Mouse (Mus musculus): ENCODE results near the gene Enc1. TPM values are rescaled to one million over a fixed set of nuclear protein-coding genes. Genes with fewer than 3 reads are reported as not detected.

Gene Enc1
- polyA plus RNA-seq, 1 experiment: 0.01 TPM

- no peak overlapping the region for H3K4me3 ChIP-seq (replicated peaks)
- H3K4me1 ChIP-seq (ENCODE audit: control insufficient read depth): no peaks in the 10 kb centered on the region
- no peaks in the 10 kb centered on the region for H3K36me3 ChIP-seq (ENCODE audit: control insufficient read depth)
- no peaks in the 10 kb centered on the region for H3K27me3 ChIP-seq (ENCODE audit: control insufficient read depth)
- TF ChIP-seq GATA1 (IDR thresholded peaks at IDR 0.05; ENCODE audit: low read length): no peak
- TF ChIP-seq TAL1 (IDR thresholded peaks at IDR 0.05; ENCODE audit: low read length): no peak
- 0 out of 2 replicates have a peak, but pooled peaks cover 4% of the 10 kb centered on the region for H3K9me3 ChIP-seq (ENCODE audit: control insufficient read depth, low read length)
Measured at GRCm38 (mm10) chr13:97270723-97271122, 29.8 kb downstream of the Enc1 start.

- Histone ChIP-seq H3K4me3 (replicated peaks) (no peak overlapping the region), H3K4me1 (ENCODE audit: control insufficient read depth) (no peaks in the 10 kb centered on the region), H3K9me3 (ENCODE audit: control insufficient read depth, low read length) (0 out of 2 replicates have a peak, but pooled peaks cover 3% of the 10 kb centered on the region), H3K27me3 (ENCODE audit: control insufficient read depth) (no peaks in the 10 kb centered on the region), H3K36me3 (ENCODE audit: control insufficient read depth) (no peaks in the 10 kb centered on the region)
- TF ChIP-seq TAL1 (IDR thresholded peaks at IDR 0.05; ENCODE audit: low read length) (no peak), GATA1 (IDR thresholded peaks at IDR 0.05; ENCODE audit: low read length) (no peak)
Measured at GRCm38 (mm10) chr13:97271641-97272040, 30.7 kb downstream of the Enc1 start.

- H3K9me3 ChIP-seq (ENCODE audit: control insufficient read depth, low read length): no peaks in the 10 kb centered on the region
- no peak for TF ChIP-seq GATA1 (IDR thresholded peaks at IDR 0.05; ENCODE audit: low read length)
Measured at GRCm38 (mm10) chr13:97274757-97275156, 33.9 kb downstream of the Enc1 start.

GRCm38 (mm10) chr13:97275482-97275881 lies 34.6 kb downstream of the Enc1 start:
- H3K4me3 ChIP-seq (replicated peaks): no peak overlapping the region
- H3K27me3 ChIP-seq (ENCODE audit: control insufficient read depth): no peaks in the 10 kb centered on the region
- no peaks in the 10 kb centered on the region for H3K4me1 ChIP-seq (ENCODE audit: control insufficient read depth)
- H3K36me3 ChIP-seq (ENCODE audit: control insufficient read depth): no peaks in the 10 kb centered on the region
- H3K9me3 ChIP-seq (ENCODE audit: control insufficient read depth, low read length): no peaks in the 10 kb centered on the region
- TF ChIP-seq GATA1 (IDR thresholded peaks at IDR 0.05; ENCODE audit: low read length) (no peak), TAL1 (IDR thresholded peaks at IDR 0.05; ENCODE audit: low read length) (no peak)

More at GRCm38 (mm10) chr13:97274757-97275156, 33.9 kb downstream of the Enc1 start:
- Histone ChIP-seq H3K36me3 (ENCODE audit: control insufficient read depth) (no peaks in the 10 kb centered on the region), H3K27me3 (ENCODE audit: control insufficient read depth) (no peaks in the 10 kb centered on the region), H3K4me1 (ENCODE audit: control insufficient read depth) (no peaks in the 10 kb centered on the region), H3K4me3 (replicated peaks) (no peak overlapping the region)

GRCm38 (mm10) chr13:97282051-97282910 lies 41.4 kb downstream of the Enc1 start:
- no peaks in the 10 kb centered on the region for H3K9me3 ChIP-seq (ENCODE audit: control insufficient read depth, low read length)
- H3K4me3 ChIP-seq (replicated peaks): no peak overlapping the region
- TF ChIP-seq TAL1 (IDR thresholded peaks at IDR 0.05; ENCODE audit: low read length) (no peak), GATA1 (IDR thresholded peaks at IDR 0.05; ENCODE audit: low read length) (no peak)
- H3K36me3 ChIP-seq (ENCODE audit: control insufficient read depth): no peaks in the 10 kb centered on the region
- peaks cover 15% of the 10 kb centered on the region for H3K27me3 ChIP-seq (ENCODE audit: control insufficient read depth)
- no peaks in the 10 kb centered on the region for H3K4me1 ChIP-seq (ENCODE audit: control insufficient read depth)

GRCm38 (mm10) chr13:97282911-97283281 lies 42.0 kb downstream of the Enc1 start:
- Histone ChIP-seq H3K27me3 (ENCODE audit: control insufficient read depth) (peaks cover 15% of the 10 kb centered on the region), H3K36me3 (ENCODE audit: control insufficient read depth) (no peaks in the 10 kb centered on the region), H3K9me3 (ENCODE audit: control insufficient read depth, low read length) (no peaks in the 10 kb centered on the region), H3K4me3 (replicated peaks) (no peak overlapping the region), H3K4me1 (ENCODE audit: control insufficient read depth) (no peaks in the 10 kb centered on the region)
- TF ChIP-seq TAL1 (IDR thresholded peaks at IDR 0.05; ENCODE audit: low read length) (no peak), GATA1 (IDR thresholded peaks at IDR 0.05; ENCODE audit: low read length) (no peak)

- Histone ChIP-seq H3K4me3 (replicated peaks) (no peak overlapping the region), H3K9me3 (ENCODE audit: control insufficient read depth, low read length) (no peaks in the 10 kb centered on the region)
Measured at GRCm38 (mm10) chr13:97287046-97287445, 46.1 kb downstream of the Enc1 start.

GRCm38 (mm10) chr13:97290747-97291146 lies 49.8 kb downstream of the Enc1 start:
- H3K4me1 ChIP-seq (ENCODE audit: control insufficient read depth): no peaks in the 10 kb centered on the region
- H3K36me3 ChIP-seq (ENCODE audit: control insufficient read depth): no peaks in the 10 kb centered on the region
- no peaks in the 10 kb centered on the region for H3K27me3 ChIP-seq (ENCODE audit: control insufficient read depth)
- no peaks in the 10 kb centered on the region for H3K9me3 ChIP-seq (ENCODE audit: control insufficient read depth, low read length)
- no peak overlapping the region for H3K4me3 ChIP-seq (replicated peaks)
- TF ChIP-seq GATA1 (IDR thresholded peaks at IDR 0.05; ENCODE audit: low read length) (no peak), TAL1 (IDR thresholded peaks at IDR 0.05; ENCODE audit: low read length) (no peak)

More at GRCm38 (mm10) chr13:97287046-97287445, 46.1 kb downstream of the Enc1 start:
- no peaks in the 10 kb centered on the region for H3K4me1 ChIP-seq (ENCODE audit: control insufficient read depth)
- no peaks in the 10 kb centered on the region for H3K36me3 ChIP-seq (ENCODE audit: control insufficient read depth)
- TF ChIP-seq GATA1 (IDR thresholded peaks at IDR 0.05; ENCODE audit: low read length): no peak
- no peak for TF ChIP-seq TAL1 (IDR thresholded peaks at IDR 0.05; ENCODE audit: low read length)
- H3K27me3 ChIP-seq (ENCODE audit: control insufficient read depth): peaks cover 12% of the 10 kb centered on the region

- Histone ChIP-seq H3K9me3 (ENCODE audit: control insufficient read depth, low read length) (no peaks in the 10 kb centered on the region), H3K4me3 (replicated peaks) (no peak overlapping the region)
Measured at GRCm38 (mm10) chr13:97291354-97291753, 50.4 kb downstream of the Enc1 start.

More at GRCm38 (mm10) chr13:97291354-97291753, 50.4 kb downstream of the Enc1 start:
- Histone ChIP-seq H3K36me3 (ENCODE audit: control insufficient read depth) (no peaks in the 10 kb centered on the region), H3K4me1 (ENCODE audit: control insufficient read depth) (no peaks in the 10 kb centered on the region), H3K27me3 (ENCODE audit: control insufficient read depth) (no peaks in the 10 kb centered on the region)
- TF ChIP-seq TAL1 (IDR thresholded peaks at IDR 0.05; ENCODE audit: low read length): no peak
- no peak for TF ChIP-seq GATA1 (IDR thresholded peaks at IDR 0.05; ENCODE audit: low read length)
